Mouse (Mus musculus): ENCODE data around the gene Cant1. TPM values are rescaled to one million over a fixed set of nuclear protein-coding genes. Genes with fewer than 3 reads are reported as not detected.
"Not testable (repeated sequence)": the region's sequence is repeated elsewhere in the genome, so short reads cannot be mapped to it uniquely, and the experiment has no call there.

Cant1 gene
- total RNA-seq, 1 experiment, result 45.4 TPM

- Histone ChIP-seq H3K4me1 (ENCODE audit: control insufficient read depth in 2 of 2, insufficient read depth in 2 of 2, low read length in 2 of 2, poor library complexity in 1 of 2) (no peaks in the 10 kb centered on the region), H3K9ac (ENCODE audit: insufficient read depth, low read depth, low read length, poor library complexity, severe bottlenecking) (0 out of 2 replicates have a peak overlapping the region, but pooled peaks have one; percentile 5), H3K9me3 (ENCODE audit: control insufficient read depth, insufficient read depth, low read depth, low read length) (no peaks in the 10 kb centered on the region), H3K36me3 (ENCODE audit: control insufficient read depth, insufficient read depth, low read length, poor library complexity, severe bottlenecking) (no peaks in the 10 kb centered on the region), H3K4me3 (ENCODE audit: insufficient read depth in 1 of 2, low read depth in 1 of 2, low read length in 2 of 2, poor library complexity in 1 of 2, severe bottlenecking in 1 of 2) (no peak overlapping the region), H3K27ac (ENCODE audit: insufficient read depth, low read depth, low read length, poor library complexity, severe bottlenecking) (no peak overlapping the region)
- peak; percentile 66 for DNase-seq (ENCODE audit: low read depth, low spot score)
- in situ Hi-C loops (cut with MboI; ENCODE audit: low sequenced_read_pairs in 2 of 2, unreplicated experiment in 2 of 2), result no loop called here
- TF ChIP-seq ZC3H11A (IDR thresholded peaks at IDR 0.05; ENCODE audit: borderline replicate concordance, low read depth, low read length) (peak; percentile 38; the same call in 1 of the 2 replicates), ZNF384 (IDR thresholded peaks at IDR 0.05; ENCODE audit: low read depth, low read length) (no peak)
These were observed 39.5 kb downstream of the Cant1 start for GRCm38 (mm10) chr11:118379251-118380009.

- no peaks in the 10 kb centered on the region for H3K36me3 ChIP-seq (ENCODE audit: control insufficient read depth, insufficient read depth, low read length, poor library complexity, severe bottlenecking)
- DNase-seq (ENCODE audit: low read depth, low spot score), result no peak
- no peaks in the 10 kb centered on the region for H3K4me1 ChIP-seq (ENCODE audit: control insufficient read depth in 2 of 2, insufficient read depth in 2 of 2, low read length in 2 of 2, poor library complexity in 1 of 2)
- no peaks in the 10 kb centered on the region for H3K9me3 ChIP-seq (ENCODE audit: control insufficient read depth, insufficient read depth, low read depth, low read length)
- H3K27ac ChIP-seq (ENCODE audit: insufficient read depth, low read depth, low read length, poor library complexity, severe bottlenecking), result no peak overlapping the region
- H3K4me3 ChIP-seq (ENCODE audit: insufficient read depth in 1 of 2, low read depth in 1 of 2, low read length in 2 of 2, poor library complexity in 1 of 2, severe bottlenecking in 1 of 2), result no peak overlapping the region
- no peak for TF ChIP-seq HCFC1 (IDR thresholded peaks at IDR 0.05; ENCODE audit: borderline replicate concordance, insufficient read depth, low read length)
- TF ChIP-seq ZC3H11A (IDR thresholded peaks at IDR 0.05; ENCODE audit: borderline replicate concordance, low read depth, low read length), result no peak
- no peak for TF ChIP-seq MAFK (IDR thresholded peaks at IDR 0.05; ENCODE audit: insufficient read depth, low read depth, low read length)
- no peak for TF ChIP-seq CHD2 (IDR thresholded peaks at IDR 0.05; ENCODE audit: low read depth, low read length)
- no peak for TF ChIP-seq ZNF384 (IDR thresholded peaks at IDR 0.05; ENCODE audit: low read depth, low read length)
- no peak overlapping the region for H3K9ac ChIP-seq (ENCODE audit: insufficient read depth, low read depth, low read length, poor library complexity, severe bottlenecking)
- in situ Hi-C loops (cut with MboI; ENCODE audit: low sequenced_read_pairs in 2 of 2, unreplicated experiment in 2 of 2), result no loop called here
These were observed 40.2 kb downstream of the Cant1 start for GRCm38 (mm10) chr11:118378656-118379055.

- H3K4me3 ChIP-seq (ENCODE audit: insufficient read depth in 1 of 2, low read depth in 1 of 2, low read length in 2 of 2, poor library complexity in 1 of 2, severe bottlenecking in 1 of 2); DNase-seq (ENCODE audit: low read depth, low spot score); H3K9ac ChIP-seq (ENCODE audit: insufficient read depth, low read depth, low read length, poor library complexity, severe bottlenecking); H3K9me3 ChIP-seq (ENCODE audit: control insufficient read depth, insufficient read depth, low read depth, low read length); H3K27ac ChIP-seq (ENCODE audit: insufficient read depth, low read depth, low read length, poor library complexity, severe bottlenecking); in situ Hi-C loops (cut with MboI; ENCODE audit: low sequenced_read_pairs in 2 of 2, unreplicated experiment in 2 of 2); H3K36me3 ChIP-seq (ENCODE audit: control insufficient read depth, insufficient read depth, low read length, poor library complexity, severe bottlenecking); H3K4me1 ChIP-seq (ENCODE audit: control insufficient read depth in 2 of 2, insufficient read depth in 2 of 2, low read length in 2 of 2, poor library complexity in 1 of 2): not testable (repeated sequence)
These were observed 42.6 kb downstream of the Cant1 start for GRCm38 (mm10) chr11:118376323-118376722.

GRCm38 (mm10) chr11:118375881-118376280, 43.0 kb downstream of the Cant1 start:
- Histone ChIP-seq H3K9me3 (ENCODE audit: control insufficient read depth, insufficient read depth, low read depth, low read length) (no peaks in the 10 kb centered on the region), H3K4me3 (ENCODE audit: insufficient read depth in 1 of 2, low read depth in 1 of 2, low read length in 2 of 2, poor library complexity in 1 of 2, severe bottlenecking in 1 of 2) (no peak overlapping the region), H3K9ac (ENCODE audit: insufficient read depth, low read depth, low read length, poor library complexity, severe bottlenecking) (no peak overlapping the region), H3K27ac (ENCODE audit: insufficient read depth, low read depth, low read length, poor library complexity, severe bottlenecking) (no peak overlapping the region), H3K4me1 (ENCODE audit: control insufficient read depth in 2 of 2, insufficient read depth in 2 of 2, low read length in 2 of 2, poor library complexity in 1 of 2) (0 out of 4 replicates have a peak, but pooled peaks cover 0 to 2% of the 10 kb centered on the region in 2 experiments), H3K36me3 (ENCODE audit: control insufficient read depth, insufficient read depth, low read length, poor library complexity, severe bottlenecking) (no peaks in the 10 kb centered on the region)
- TF ChIP-seq HCFC1 (IDR thresholded peaks at IDR 0.05; ENCODE audit: borderline replicate concordance, insufficient read depth, low read length) (no peak), CHD2 (IDR thresholded peaks at IDR 0.05; ENCODE audit: low read depth, low read length) (no peak), ZNF384 (IDR thresholded peaks at IDR 0.05; ENCODE audit: low read depth, low read length) (no peak), ZC3H11A (IDR thresholded peaks at IDR 0.05; ENCODE audit: borderline replicate concordance, low read depth, low read length) (no peak)
- DNase-seq (ENCODE audit: low read depth, low spot score), result no peak
- in situ Hi-C loops (cut with MboI; ENCODE audit: low sequenced_read_pairs in 2 of 2, unreplicated experiment in 2 of 2), result no loop called here

GRCm38 (mm10) chr11:118375461-118375860, 43.4 kb downstream of the Cant1 start:
- in situ Hi-C loops (cut with MboI; ENCODE audit: low sequenced_read_pairs in 2 of 2, unreplicated experiment in 2 of 2), result no loop called here
- TF ChIP-seq HCFC1 (IDR thresholded peaks at IDR 0.05; ENCODE audit: borderline replicate concordance, insufficient read depth, low read length), result no peak
- no peak for TF ChIP-seq ZC3H11A (IDR thresholded peaks at IDR 0.05; ENCODE audit: borderline replicate concordance, low read depth, low read length)
- no peak for TF ChIP-seq ZNF384 (IDR thresholded peaks at IDR 0.05; ENCODE audit: low read depth, low read length)
- TF ChIP-seq MAFK (IDR thresholded peaks at IDR 0.05; ENCODE audit: insufficient read depth, low read depth, low read length), result no peak
- no peak for TF ChIP-seq CHD2 (IDR thresholded peaks at IDR 0.05; ENCODE audit: low read depth, low read length)
- Histone ChIP-seq H3K9ac (ENCODE audit: insufficient read depth, low read depth, low read length, poor library complexity, severe bottlenecking) (no peak overlapping the region), H3K4me1 (ENCODE audit: control insufficient read depth in 2 of 2, insufficient read depth in 2 of 2, low read length in 2 of 2, poor library complexity in 1 of 2) (0 out of 4 replicates have a peak, but pooled peaks cover 0 to 2% of the 10 kb centered on the region in 2 experiments), H3K36me3 (ENCODE audit: control insufficient read depth, insufficient read depth, low read length, poor library complexity, severe bottlenecking) (no peaks in the 10 kb centered on the region), H3K9me3 (ENCODE audit: control insufficient read depth, insufficient read depth, low read depth, low read length) (no peaks in the 10 kb centered on the region), H3K27ac (ENCODE audit: insufficient read depth, low read depth, low read length, poor library complexity, severe bottlenecking) (no peak overlapping the region), H3K4me3 (ENCODE audit: insufficient read depth in 1 of 2, low read depth in 1 of 2, low read length in 2 of 2, poor library complexity in 1 of 2, severe bottlenecking in 1 of 2) (no peak overlapping the region)
- no peak for DNase-seq (ENCODE audit: low read depth, low spot score)
